Mouse (Mus musculus) heart, embryonic 13.5 days (tissue): Measurements from ENCODE around the gene Mri1. TPM values are rescaled to one million over a fixed set of nuclear protein-coding genes. Genes with fewer than 3 reads are reported as not detected.

Experiments
- ATAC-seq: fragments of 200-750 bp; cut with Nextera tagmentation; 2 replicates; pipeline ENCODE4 v1.8.0; 2017; ENCODE audit warnings: moderate TSS enrichment; ENCODE audit not compliant: insufficient number of reproducible peaks, low FRiP score, low TSS enrichment; ENCODE audit errors: extremely low read depth
- H3K27ac ChIP-seq: fragments of 300-500 bp; sonication (generic); replicated peaks from 2 replicates; pipeline ENCODE4 v1.5.1; 2015; ENCODE audit warnings: moderate library complexity, mild to moderate bottlenecking, inconsistent platforms
- H3K27me3 ChIP-seq: fragments of 300-500 bp; sonication (generic); replicated peaks from 2 replicates; pipeline ENCODE4 v1.6.1; 2015; ENCODE audit warnings: mild to moderate bottlenecking, inconsistent platforms
- H3K36me3 ChIP-seq: fragments of 300-500 bp; sonication (generic); 2 replicates; pipeline ENCODE4 v1.6.1; 2015; ENCODE audit warnings: mild to moderate bottlenecking, inconsistent platforms
- H3K4me1 ChIP-seq: fragments of 300-500 bp; sonication (generic); 2 replicates; pipeline ENCODE4 v1.6.1; 2015; ENCODE audit warnings: inconsistent platforms
- H3K4me2 ChIP-seq: fragments of 300-500 bp; sonication (generic); 2 replicates; pipeline ENCODE4 v1.6.1; 2015; ENCODE audit warnings: inconsistent platforms, mild to moderate bottlenecking, moderate library complexity
- H3K4me3 ChIP-seq: fragments of 300-500 bp; sonication (generic); 2 replicates; pipeline ENCODE4 v1.5.1; 2015; ENCODE audit warnings: moderate library complexity, mild to moderate bottlenecking, inconsistent platforms
- H3K9ac ChIP-seq: fragments of 300-500 bp; sonication (generic); 2 replicates; pipeline ENCODE4 v1.6.1; 2015; ENCODE audit warnings: inconsistent platforms, mild to moderate bottlenecking, moderate library complexity
- H3K9me3 ChIP-seq: fragments of 300-500 bp; sonication (generic); 2 replicates; pipeline ENCODE4 v1.6.1; 2016; ENCODE audit warnings: inconsistent platforms
- WGBS: fragments of 180-500 bp; shearing (Covaris S2); methylation state at CpG from one replicate; pipeline ENCODE4 v1.1.7; 2015; ENCODE audit warnings: mixed read lengths; 5-methylcytosine and 5-hydroxymethylcytosine counted together
- polyA plus RNA-seq: library from polyadenylated mRNA; unstranded; fragments of >200 nt; fragmentation: Nextera tagmentation; extraction: Ambion mirVana; gene quantifications from 2 replicates; pipeline ENCODE4 v1.2.1, GENCODE M21; 2015

Mri1 gene
- polyA plus RNA-seq, 1 experiment from 2014 or later = 45.4 TPM

- Histone ChIP-seq H3K4me2 (no peak overlapping the region), H3K9ac (no peak overlapping the region), H3K4me3 (no peak overlapping the region), H3K27ac (no peak overlapping the region), H3K27me3 (peaks cover 3% of the 10 kb centered on the region; the same call in 1 of the 2 replicates), H3K9me3 (no peaks in the 10 kb centered on the region), H3K4me1 (peaks cover 8% of the 10 kb centered on the region), H3K36me3 (0 out of 2 replicates have a peak, but pooled peaks cover 5% of the 10 kb centered on the region)
- WGBS = 65% methylated on average over 4 of the region's 4 CpGs
- ATAC-seq = no peak
Observed at GRCm38 (mm10) chr8:84272302-84272701, 15.2 kb upstream of the Mri1 start.

GRCm38 (mm10) chr8:84269950-84270773 is 13.0 kb upstream of the Mri1 start, which contains the start of gene Ccdc130:
Gene Ccdc130, minus strand, starts transcription at chr8:84270380.
- Histone ChIP-seq H3K4me2 (peak within 1 kb of the TSS; percentile 85), H3K27ac (peak within 1 kb of the TSS; percentile 34), H3K36me3 (peaks cover 24% of the 10 kb centered on the region), H3K9me3 (no peaks in the 10 kb centered on the region), H3K27me3 (peaks cover 3% of the 10 kb centered on the region; the same call in 1 of the 2 replicates), H3K9ac (peak within 1 kb of the TSS; percentile 87), H3K4me1 (peaks cover 8% of the 10 kb centered on the region), H3K4me3 (peak within 1 kb of the TSS; percentile 78)
- peak; percentile 100 for ATAC-seq
- WGBS = under 1% methylated on average over 44 of the region's 44 CpGs

GRCm38 (mm10) chr8:84261098-84261497 is 4.0 kb upstream of the Mri1 start:
- Histone ChIP-seq H3K9me3 (no peaks in the 10 kb centered on the region), H3K4me2 (no peak overlapping the region), H3K4me1 (peaks cover 13% of the 10 kb centered on the region), H3K9ac (no peak overlapping the region), H3K27ac (no peak overlapping the region), H3K27me3 (no peaks in the 10 kb centered on the region), H3K36me3 (peaks cover 79% of the 10 kb centered on the region), H3K4me3 (no peak overlapping the region)
- no peak for ATAC-seq
- WGBS = 87% methylated on average over 4 of the region's 4 CpGs

- Histone ChIP-seq H3K9ac (peak overlapping the region; percentile 92), H3K4me3 (peak overlapping the region; percentile 87), H3K4me1 (peaks cover 17% of the 10 kb centered on the region), H3K36me3 (peaks cover 79% of the 10 kb centered on the region), H3K4me2 (peak overlapping the region; percentile 98), H3K9me3 (no peaks in the 10 kb centered on the region), H3K27me3 (no peaks in the 10 kb centered on the region), H3K27ac (peak overlapping the region; percentile 94)
- WGBS = 13% methylated on average over 6 of the region's 6 CpGs
- no peak; the same call in 1 of the 2 replicates for ATAC-seq
Observed at GRCm38 (mm10) chr8:84256458-84256821, 686 bp downstream of the Mri1 start.

- Histone ChIP-seq H3K4me1 (peaks cover 17% of the 10 kb centered on the region), H3K4me2 (peak overlapping the region; percentile 98), H3K4me3 (peak overlapping the region; percentile 87), H3K9me3 (no peaks in the 10 kb centered on the region), H3K9ac (peak overlapping the region; percentile 92), H3K36me3 (peaks cover 79% of the 10 kb centered on the region), H3K27me3 (no peaks in the 10 kb centered on the region), H3K27ac (peak overlapping the region; percentile 94)
- ATAC-seq = no peak
- 88% methylated on average over 3 of the region's 3 CpGs for WGBS
Observed at GRCm38 (mm10) chr8:84255858-84256257, 1.3 kb downstream of the Mri1 start.

- ATAC-seq = peak; percentile 75; the same call in 1 of the 2 replicates
- Histone ChIP-seq H3K4me3 (peak within 1 kb of the TSS; percentile 98), H3K4me1 (peaks cover 18% of the 10 kb centered on the region), H3K9ac (peak within 1 kb of the TSS; percentile 96), H3K27ac (peak within 1 kb of the TSS; percentile 89), H3K27me3 (no peaks in the 10 kb centered on the region), H3K9me3 (no peaks in the 10 kb centered on the region), H3K4me2 (peak within 1 kb of the TSS; percentile 86), H3K36me3 (peaks cover 80% of the 10 kb centered on the region)
- WGBS = 4% methylated on average over 52 of the region's 52 CpGs
Observed at GRCm38 (mm10) chr8:84249257-84250170, 7.6 kb downstream of the Mri1 start, which contains the start of gene D8Ertd738e. Gene D8Ertd738e, minus strand, starts transcription at chr8:84249719.

GRCm38 (mm10) chr8:84241821-84242220 is 15.3 kb downstream of the Mri1 start:
- H3K4me1 ChIP-seq = peaks cover 27% of the 10 kb centered on the region
- WGBS = 50% methylated on average over 2 of the region's 2 CpGs
- H3K9me3 ChIP-seq = no peaks in the 10 kb centered on the region
- peak overlapping the region; percentile 41 for H3K9ac ChIP-seq
- H3K27ac ChIP-seq = peak overlapping the region; percentile 70
- no peak overlapping the region for H3K4me2 ChIP-seq
- H3K4me3 ChIP-seq = no peak overlapping the region
- peaks cover 33% of the 10 kb centered on the region for H3K36me3 ChIP-seq
- no peak for ATAC-seq
- H3K27me3 ChIP-seq = no peaks in the 10 kb centered on the region

- H3K4me3 ChIP-seq = no peak overlapping the region
- H3K4me1 ChIP-seq = peaks cover 30% of the 10 kb centered on the region
- no peaks in the 10 kb centered on the region for H3K27me3 ChIP-seq
- no peaks in the 10 kb centered on the region for H3K9me3 ChIP-seq
- H3K4me2 ChIP-seq = no peak overlapping the region
- H3K27ac ChIP-seq = peak overlapping the region; percentile 70; the same call in 1 of the 2 replicates
- no peak for ATAC-seq
- H3K9ac ChIP-seq = peak overlapping the region; percentile 58
- WGBS = 41% methylated on average over 6 of the region's 6 CpGs
- peaks cover 27% of the 10 kb centered on the region for H3K36me3 ChIP-seq
Observed at GRCm38 (mm10) chr8:84241167-84241566, 16.0 kb downstream of the Mri1 start.

- peak overlapping the region; percentile 91 for H3K4me2 ChIP-seq
- ATAC-seq = no peak
- no peaks in the 10 kb centered on the region for H3K9me3 ChIP-seq
- H3K36me3 ChIP-seq = peaks cover 23% of the 10 kb centered on the region
- H3K9ac ChIP-seq = peak overlapping the region; percentile 87
- WGBS = 17% methylated on average over 19 of the region's 19 CpGs
- H3K27me3 ChIP-seq = no peaks in the 10 kb centered on the region
- peaks cover 47% of the 10 kb centered on the region for H3K4me1 ChIP-seq
- peak overlapping the region; percentile 82 for H3K27ac ChIP-seq
- H3K4me3 ChIP-seq = peak overlapping the region; percentile 90
Observed at GRCm38 (mm10) chr8:84237542-84238229, 19.4 kb downstream of the Mri1 start.

GRCm38 (mm10) chr8:84236998-84237473 is 20.1 kb downstream of the Mri1 start, which contains the start of gene Zswim4:
Gene Zswim4, minus strand, starts transcription at chr8:84237055.
- H3K36me3 ChIP-seq = peaks cover 29% of the 10 kb centered on the region
- peak within 1 kb of the TSS; percentile 99 for H3K9ac ChIP-seq
- peak; percentile 97 for ATAC-seq
- H3K27ac ChIP-seq = peak within 1 kb of the TSS; percentile 82
- peak within 1 kb of the TSS; percentile 91 for H3K4me2 ChIP-seq
- under 1% methylated on average over 35 of the region's 35 CpGs for WGBS
- H3K27me3 ChIP-seq = no peaks in the 10 kb centered on the region
- H3K4me3 ChIP-seq = peak within 1 kb of the TSS; percentile 90
- no peaks in the 10 kb centered on the region for H3K9me3 ChIP-seq
- peaks cover 43% of the 10 kb centered on the region for H3K4me1 ChIP-seq
